Comparison of ENCODE assay signal across 9 mouse cellular contexts in the genomic region with DNA sequence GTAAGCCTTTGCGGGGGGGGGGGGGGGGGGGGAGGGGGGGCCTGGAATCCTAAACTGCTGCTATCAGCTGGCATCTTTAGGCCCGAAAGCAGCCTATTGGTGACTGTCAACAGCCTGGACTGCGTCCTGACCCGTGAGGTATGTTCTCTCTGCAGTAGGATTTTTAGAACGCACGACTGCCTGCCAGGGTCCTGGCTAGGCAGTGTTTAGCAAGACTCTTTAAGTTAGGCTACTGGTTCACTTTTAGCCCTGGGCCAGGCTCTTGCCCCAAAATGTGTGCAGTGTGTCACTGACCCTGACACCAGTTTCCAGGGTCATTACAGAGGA. TPM values are rescaled to one million over a fixed set of nuclear protein-coding genes. Genes with fewer than 3 reads are reported as not detected.
A peak's percentile ranks its signal among the peaks of the same experiment; 100 is the strongest.
DNase-seq lines count a peak whose midpoint lies in the region; ATAC-seq and TF ChIP-seq lines count a peak whose summit lies in the region.
"Had no signal": no experiment of that assay in that cellular context is flagged by ENCODE, and none has a peak within 500 bp of the region (broad histone marks: within the 10 kb centered on the region; RNA-seq: fewer than 3 reads in every experiment).

No protein-coding gene starts in this region.

- H3K4me1 ChIP-seq in heart, embryonic 12.5 days (replicated peaks) = peaks cover 27% of the 10 kb centered on the region
- peaks cover 0 to 12% of the 10 kb centered on the region in 2 experiments; a peak in 2 of 4 replicates for H3K4me1 ChIP-seq in MEL (ENCODE audit: control insufficient read depth in 1 of 2, insufficient read depth in 2 of 2, low read length in 2 of 2)
- H3K4me1 ChIP-seq in hindbrain, embryonic 11.5 days (replicated peaks; ENCODE audit: control insufficient read depth, insufficient read depth, low read length) = peaks cover 7% of the 10 kb centered on the region
- H3K4me1 ChIP-seq in midbrain, embryonic 11.5 days (ENCODE audit: control insufficient read depth, insufficient read depth, low read length) = peaks cover 13% of the 10 kb centered on the region
- H3K4me1 ChIP-seq in cerebellum, adult 2 months (ENCODE audit: control insufficient read depth, insufficient read depth, low read length) = no peaks in the 10 kb centered on the region

- TF ChIP-seq EP300 in MEL (IDR thresholded peaks at IDR 0.05; ENCODE audit: low read depth in 1 of 2, low read length in 2 of 2) = no peak

- H3K27me3 ChIP-seq in heart, embryonic 12.5 days (replicated peaks) = no peaks in the 10 kb centered on the region
- H3K27me3 ChIP-seq in MEL (ENCODE audit: control insufficient read depth in 1 of 2, insufficient read depth in 2 of 2, low read length in 2 of 2) = no peaks in the 10 kb centered on the region
- H3K27me3 ChIP-seq in hindbrain, embryonic 11.5 days (ENCODE audit: control insufficient read depth, insufficient read depth, low read length) = no peaks in the 10 kb centered on the region
- no peaks in the 10 kb centered on the region for H3K27me3 ChIP-seq in midbrain, embryonic 11.5 days (ENCODE audit: control insufficient read depth, insufficient read depth, low read length)
- H3K27me3 ChIP-seq in cerebellum, adult 2 months (ENCODE audit: control insufficient read depth, insufficient read depth, low read length) = no peaks in the 10 kb centered on the region; the same call in 1 of the 2 replicates

- no peak for TF ChIP-seq POLR2A in MEL (IDR thresholded peaks at IDR 0.05; ENCODE audit: control insufficient read depth in 1 of 2, insufficient read depth in 1 of 2, low read depth in 1 of 2, low read length in 2 of 2, poor library complexity in 1 of 2)
- no peak for TF ChIP-seq POLR2A in cerebellum, adult 2 months (IDR thresholded peaks at IDR 0.05; ENCODE audit: borderline replicate concordance, insufficient read depth, low read length)

- intact Hi-C loops in heart, postnatal 25 days (cut with DNase I) = no loop called here

- peak overlapping the region; percentile 88 for H3K9ac ChIP-seq in heart, embryonic 12.5 days
- peak overlapping the region; percentile 74 for H3K9ac ChIP-seq in MEL (ENCODE audit: control insufficient read depth, low read depth, low read length, poor library complexity, severe bottlenecking)
- peak overlapping the region; percentile 93 for H3K9ac ChIP-seq in hindbrain, embryonic 11.5 days (ENCODE audit: low read depth, low read length)
- H3K9ac ChIP-seq in midbrain, embryonic 11.5 days (ENCODE audit: low read length) = peak overlapping the region; percentile 90

- H3K4me2 ChIP-seq in heart, embryonic 12.5 days = peak overlapping the region; percentile 89
- H3K4me2 ChIP-seq in hindbrain, embryonic 11.5 days (replicated peaks; ENCODE audit: low read depth, low read length) = peak overlapping the region; percentile 91
- peak overlapping the region; percentile 84 for H3K4me2 ChIP-seq in midbrain, embryonic 11.5 days

- TF ChIP-seq CTCF in MEL (IDR thresholded peaks at IDR 0.05 in 2 of 3, conservative IDR thresholded peaks at IDR 0.05 in 1 of 3; ENCODE audit: control insufficient read depth in 1 of 3, insufficient read depth in 1 of 3, low read depth in 2 of 3, low read length in 3 of 3, poor library complexity in 1 of 3, severe bottlenecking in 1 of 3) = no peak
- TF ChIP-seq CTCF in cerebellum, adult 2 months (IDR thresholded peaks at IDR 0.05; ENCODE audit: borderline replicate concordance, insufficient read depth, low read depth, low read length) = no peak

- peak overlapping the region; percentile 89 for H3K27ac ChIP-seq in heart, embryonic 12.5 days (ENCODE audit: poor library complexity, severe bottlenecking)
- no peak overlapping the region for H3K27ac ChIP-seq in MEL (ENCODE audit: control insufficient read depth, low read depth, low read length)
- no peak overlapping the region; the same call in 1 of the 2 replicates for H3K27ac ChIP-seq in hindbrain, embryonic 11.5 days (ENCODE audit: low read depth, low read length)
- H3K27ac ChIP-seq in midbrain, embryonic 11.5 days (ENCODE audit: low read depth, low read length) = peak overlapping the region; percentile 71
- H3K27ac ChIP-seq in cerebellum, adult 2 months (ENCODE audit: insufficient read depth, low read length) = no peak overlapping the region; the same call in 1 of the 2 replicates

- no peaks in the 10 kb centered on the region for H3K9me3 ChIP-seq in heart, embryonic 12.5 days (replicated peaks)
- H3K9me3 ChIP-seq in MEL (replicated peaks; ENCODE audit: insufficient read depth, low read length) = no peaks in the 10 kb centered on the region
- H3K9me3 ChIP-seq in hindbrain, embryonic 11.5 days (ENCODE audit: control insufficient read depth, low read length) = no peaks in the 10 kb centered on the region
- H3K9me3 ChIP-seq in midbrain, embryonic 11.5 days (ENCODE audit: control insufficient read depth, low read length) = no peaks in the 10 kb centered on the region

- peaks cover 26% of the 10 kb centered on the region for H3K36me3 ChIP-seq in heart, embryonic 12.5 days
- no peaks in the 10 kb centered on the region; a peak in 1 of 4 replicates for H3K36me3 ChIP-seq in MEL (ENCODE audit: control insufficient read depth in 1 of 2, insufficient read depth in 2 of 2, low read length in 2 of 2)
- H3K36me3 ChIP-seq in hindbrain, embryonic 11.5 days (ENCODE audit: control insufficient read depth, insufficient read depth, low read length) = 0 out of 2 replicates have a peak, but pooled peaks cover 5% of the 10 kb centered on the region
- H3K36me3 ChIP-seq in midbrain, embryonic 11.5 days (ENCODE audit: control insufficient read depth, insufficient read depth, low read length) = peaks cover 7% of the 10 kb centered on the region; the same call in 1 of the 2 replicates

- peak overlapping the region; percentile 77 for H3K4me3 ChIP-seq in heart, embryonic 12.5 days
- H3K4me3 ChIP-seq in MEL (ENCODE audit: control insufficient read depth in 1 of 2, insufficient read depth in 1 of 2, low read depth in 2 of 2, low read length in 2 of 2) = peak overlapping the region; percentile 53 to 99
- peak overlapping the region; percentile 66 for H3K4me3 ChIP-seq in hindbrain, embryonic 11.5 days (ENCODE audit: low read depth, low read length)
- peak overlapping the region; percentile 58 for H3K4me3 ChIP-seq in midbrain, embryonic 11.5 days (ENCODE audit: low read depth, low read length)
- H3K4me3 ChIP-seq in cerebellum, adult 2 months (replicated peaks; ENCODE audit: insufficient read depth, low read depth, low read length) = no peak overlapping the region

- TF ChIP-seq RAD21 in MEL (IDR thresholded peaks at IDR 0.05; ENCODE audit: low read depth, low read length) = no peak

- ATAC-seq in heart, embryonic 12.5 days (ENCODE audit: insufficient number of reproducible peaks, low FRiP score) = peak; percentile 62
- ATAC-seq in hindbrain, embryonic 11.5 days (ENCODE audit: low FRiP score) = peak; percentile 57
- ATAC-seq in midbrain, embryonic 11.5 days (ENCODE audit: low FRiP score) = peak; percentile 63; the same call in 1 of the 2 replicates
- ATAC-seq in erythroid progenitor cell, adult 5-6 weeks (replicated peaks; ENCODE audit: low FRiP score, poor library complexity, severe bottlenecking) = no peak

- WGBS in heart, embryonic 12.5 days = 32% methylated on average over 6 of the region's 6 CpGs
- WGBS in hindbrain, embryonic 11.5 days = 49% methylated on average over 5 of the region's 6 CpGs
- WGBS in midbrain, embryonic 11.5 days = 43% methylated on average over 4 of the region's 6 CpGs
- 50% methylated on average over 6 of the region's 6 CpGs for WGBS in cerebellum, adult 2 months

- no peaks in the 10 kb centered on the region; the same call in 1 of the 2 replicates for H3K79me2 ChIP-seq in MEL (ENCODE audit: control insufficient read depth, insufficient read depth, low read length, poor library complexity)

- DNase-seq in heart, postnatal 25 days (ENCODE audit: low spot score) = no peak
- DNase-seq in MEL (ENCODE audit: low read depth, low spot score) = no peak
- DNase-seq in hindbrain, embryonic 11.5 days (ENCODE audit: low spot score) = no peak
- no peak for DNase-seq in midbrain, embryonic 11.5 days (ENCODE audit: low spot score, missing footprints)
- DNase-seq in cerebellum, adult 2 months = no peak
- no peak for DNase-seq in kidney, postnatal 25 days
- DNase-seq: kidney, adult 9 months had no signal

RNA-seq across cellular contexts. Expression of gene Tmem98, which starts 0.3 kb away (rescaled TPM):
- 99.1 and 101 TPM in 2 replicates for polyA plus RNA-seq in heart, embryonic 12.5 days (2016; fragmentation: Nextera tagmentation; extraction: Ambion mirVana)
- total RNA-seq in heart, postnatal 25 days (2021) = 10 to 100 TPM; 14.7 to 14.8 TPM
- total RNA-seq in MEL (2012; rRNA removed) = 21.5 and 23.3 TPM in 2 replicates
- 10 to 100 TPM in 1 of 2 experiments, not detected in 1; 33.5 TPM for polyA plus RNA-seq in MEL (2012; ENCODE audit: insufficient read depth in 1 of 2, insufficient read length in 2 of 2, low read depth in 1 of 2, low replicate concordance in 2 of 2, missing spikeins in 1 of 2)
- polyA plus RNA-seq in hindbrain, embryonic 11.5 days (2014; fragmentation: Nextera tagmentation; extraction: Ambion mirVana) = 79.4 and 80.3 TPM in 2 replicates
- 93.9 and 94.9 TPM in 2 replicates for polyA plus RNA-seq in midbrain, embryonic 11.5 days (2014; fragmentation: Nextera tagmentation; extraction: Ambion mirVana)
- total RNA-seq in erythroid progenitor cell, adult 5-6 weeks (2015; ENCODE audit: low replicate concordance) = 3.6 TPM in 1 of 2 replicates, not detected in the other
- not detected in 2 replicates for total RNA-seq in erythroid progenitor cell, adult 5-6 weeks (2017; ENCODE audit: low replicate concordance)
- 27.8 and 34.0 TPM in 2 replicates for polyA plus RNA-seq in cerebellum, adult 2 months (2012; rRNA removed)

RNA-seq across cellular contexts. Expression of gene Myo1d, which starts 29.8 kb away (rescaled TPM):
- polyA plus RNA-seq in heart, embryonic 12.5 days (2016; fragmentation: Nextera tagmentation; extraction: Ambion mirVana) = 11.3 and 13.3 TPM in 2 replicates
- total RNA-seq in heart, postnatal 25 days (2021) = 10 to 100 TPM in 1 of 2 experiments, 1 to 10 TPM in 1; 8.7 to 10.9 TPM
- total RNA-seq in MEL (2012; rRNA removed) = 15.9 and 20.2 TPM in 2 replicates
- polyA plus RNA-seq in MEL (2012; ENCODE audit: insufficient read depth in 1 of 2, insufficient read length in 2 of 2, low read depth in 1 of 2, low replicate concordance in 2 of 2, missing spikeins in 1 of 2) = 10 to 100 TPM; 41.7 to 81.1 TPM
- polyA plus RNA-seq in hindbrain, embryonic 11.5 days (2014; fragmentation: Nextera tagmentation; extraction: Ambion mirVana) = 2.9 and 3.6 TPM in 2 replicates
- polyA plus RNA-seq in midbrain, embryonic 11.5 days (2014; fragmentation: Nextera tagmentation; extraction: Ambion mirVana) = 2.1 and 2.4 TPM in 2 replicates
- total RNA-seq in erythroid progenitor cell, adult 5-6 weeks (2015; ENCODE audit: low replicate concordance) = 33.2 and 40.7 TPM in 2 replicates
- 21.6 and 26.4 TPM in 2 replicates for total RNA-seq in erythroid progenitor cell, adult 5-6 weeks (2017; ENCODE audit: low replicate concordance)
- 14.3 and 16.9 TPM in 2 replicates for polyA plus RNA-seq in cerebellum, adult 2 months (2012; rRNA removed)

RNA-seq across cellular contexts. Expression of gene Spaca3, which starts 48.5 kb away (rescaled TPM):
- not detected in 2 replicates for polyA plus RNA-seq in heart, embryonic 12.5 days (2016; fragmentation: Nextera tagmentation; extraction: Ambion mirVana)
- not detected for total RNA-seq in heart, postnatal 25 days (2021)
- total RNA-seq in MEL (2012; rRNA removed) = not detected in 2 replicates
- not detected for polyA plus RNA-seq in MEL (2012; ENCODE audit: insufficient read depth in 1 of 2, insufficient read length in 2 of 2, low read depth in 1 of 2, low replicate concordance in 2 of 2, missing spikeins in 1 of 2)
- not detected in 2 replicates for polyA plus RNA-seq in hindbrain, embryonic 11.5 days (2014; fragmentation: Nextera tagmentation; extraction: Ambion mirVana)
- polyA plus RNA-seq in midbrain, embryonic 11.5 days (2014; fragmentation: Nextera tagmentation; extraction: Ambion mirVana) = not detected in 2 replicates
- not detected in 2 replicates for total RNA-seq in erythroid progenitor cell, adult 5-6 weeks (2015; ENCODE audit: low replicate concordance)
- total RNA-seq in erythroid progenitor cell, adult 5-6 weeks (2017; ENCODE audit: low replicate concordance) = not detected in 2 replicates
- polyA plus RNA-seq in cerebellum, adult 2 months (2012; rRNA removed) = not detected in 2 replicates

Comparison
In these comparisons a context has a peak if more than half of its experiments do, and no peak if none do; other contexts are left out.
1. H3K27ac ChIP-seq: peak in heart, embryonic 12.5 days (single experiment) and midbrain, embryonic 11.5 days (single experiment); none in MEL (single experiment), hindbrain, embryonic 11.5 days (single experiment) and cerebellum, adult 2 months (single experiment).
2. Peak in every context shown above with its lines, with median percentiles within 50 percentile points of each other: H3K4me2 ChIP-seq and H3K9ac ChIP-seq.